Mouse (Mus musculus): Measurements from ENCODE around the gene Cblb. TPM values are rescaled to one million over a fixed set of nuclear protein-coding genes. Genes with fewer than 3 reads are reported as not detected.

Gene Cblb
- polyA plus RNA-seq, 1 experiment = 1.2 TPM

- Histone ChIP-seq H3K4me1 (no peaks in the 10 kb centered on the region), H3K36me3 (replicated peaks; ENCODE audit: low read length) (peaks cover 30% of the 10 kb centered on the region), H3K27me3 (replicated peaks) (no peaks in the 10 kb centered on the region), H3K4me3 (replicated peaks) (no peak overlapping the region), H3K9me3 (no peaks in the 10 kb centered on the region)
- TF ChIP-seq GATA1 (IDR thresholded peaks at IDR 0.05; ENCODE audit: borderline replicate concordance, low read length) = no peak
- TF ChIP-seq FLI1 (IDR thresholded peaks at IDR 0.05; ENCODE audit: low read length) = no peak
These were observed 133.2 kb downstream of the Cblb start for GRCm38 (mm10) chr16:52164246-52164645.

- Histone ChIP-seq H3K36me3 (replicated peaks; ENCODE audit: low read length) (peaks cover 32% of the 10 kb centered on the region), H3K4me1 (no peaks in the 10 kb centered on the region), H3K9me3 (no peaks in the 10 kb centered on the region), H3K27me3 (replicated peaks) (no peaks in the 10 kb centered on the region), H3K4me3 (replicated peaks) (no peak overlapping the region)
- no peak for TF ChIP-seq FLI1 (IDR thresholded peaks at IDR 0.05; ENCODE audit: low read length)
- TF ChIP-seq GATA1 (IDR thresholded peaks at IDR 0.05; ENCODE audit: borderline replicate concordance, low read length) = no peak
These were observed 142.2 kb downstream of the Cblb start for GRCm38 (mm10) chr16:52173253-52173652.

- H3K4me3 ChIP-seq (replicated peaks) = no peak overlapping the region
- peaks cover 5% of the 10 kb centered on the region for H3K4me1 ChIP-seq
- no peak for TF ChIP-seq GATA1 (IDR thresholded peaks at IDR 0.05; ENCODE audit: borderline replicate concordance, low read length)
- TF ChIP-seq FLI1 (IDR thresholded peaks at IDR 0.05; ENCODE audit: low read length) = no peak
- H3K27me3 ChIP-seq (replicated peaks) = no peaks in the 10 kb centered on the region
- H3K36me3 ChIP-seq (replicated peaks; ENCODE audit: low read length) = peaks cover 22% of the 10 kb centered on the region
- H3K9me3 ChIP-seq = no peaks in the 10 kb centered on the region
These were observed 148.8 kb downstream of the Cblb start for GRCm38 (mm10) chr16:52179839-52180238.

GRCm38 (mm10) chr16:52182057-52182456 is 151.0 kb downstream of the Cblb start:
- H3K9me3 ChIP-seq = no peaks in the 10 kb centered on the region
- peaks cover 30% of the 10 kb centered on the region for H3K36me3 ChIP-seq (replicated peaks; ENCODE audit: low read length)
- H3K4me3 ChIP-seq (replicated peaks) = peak overlapping the region; percentile 75
- TF ChIP-seq FLI1 (IDR thresholded peaks at IDR 0.05; ENCODE audit: low read length) = no peak
- TF ChIP-seq GATA1 (IDR thresholded peaks at IDR 0.05; ENCODE audit: borderline replicate concordance, low read length) = no peak
- H3K4me1 ChIP-seq = peaks cover 5% of the 10 kb centered on the region
- no peaks in the 10 kb centered on the region for H3K27me3 ChIP-seq (replicated peaks)

- H3K4me3 ChIP-seq (replicated peaks) = no peak overlapping the region
- H3K9me3 ChIP-seq = no peaks in the 10 kb centered on the region
- no peaks in the 10 kb centered on the region for H3K27me3 ChIP-seq (replicated peaks)
- peaks cover 5% of the 10 kb centered on the region for H3K4me1 ChIP-seq
- peaks cover 36% of the 10 kb centered on the region for H3K36me3 ChIP-seq (replicated peaks; ENCODE audit: low read length)
- no peak for TF ChIP-seq GATA1 (IDR thresholded peaks at IDR 0.05; ENCODE audit: borderline replicate concordance, low read length)
- TF ChIP-seq FLI1 (IDR thresholded peaks at IDR 0.05; ENCODE audit: low read length) = no peak
These were observed 153.3 kb downstream of the Cblb start for GRCm38 (mm10) chr16:52184350-52184749.

- Histone ChIP-seq H3K27me3 (replicated peaks) (no peaks in the 10 kb centered on the region), H3K4me1 (peaks cover 9% of the 10 kb centered on the region), H3K9me3 (no peaks in the 10 kb centered on the region), H3K4me3 (replicated peaks) (no peak overlapping the region), H3K36me3 (replicated peaks; ENCODE audit: low read length) (peaks cover 51% of the 10 kb centered on the region)
- TF ChIP-seq GATA1 (IDR thresholded peaks at IDR 0.05; ENCODE audit: borderline replicate concordance, low read length) (no peak), FLI1 (IDR thresholded peaks at IDR 0.05; ENCODE audit: low read length) (no peak)
These were observed 155.7 kb downstream of the Cblb start for GRCm38 (mm10) chr16:52186731-52187130.

GRCm38 (mm10) chr16:52189103-52189502 is 158.1 kb downstream of the Cblb start:
- Histone ChIP-seq H3K4me1 (peaks cover 8% of the 10 kb centered on the region), H3K27me3 (replicated peaks) (no peaks in the 10 kb centered on the region), H3K36me3 (replicated peaks; ENCODE audit: low read length) (peaks cover 52% of the 10 kb centered on the region), H3K4me3 (replicated peaks) (no peak overlapping the region), H3K9me3 (no peaks in the 10 kb centered on the region)
- TF ChIP-seq GATA1 (IDR thresholded peaks at IDR 0.05; ENCODE audit: borderline replicate concordance, low read length) (no peak), FLI1 (IDR thresholded peaks at IDR 0.05; ENCODE audit: low read length) (no peak)

- Histone ChIP-seq H3K4me3 (replicated peaks) (no peak overlapping the region), H3K4me1 (peaks cover 4% of the 10 kb centered on the region), H3K9me3 (no peaks in the 10 kb centered on the region), H3K36me3 (replicated peaks; ENCODE audit: low read length) (peaks cover 54% of the 10 kb centered on the region), H3K27me3 (replicated peaks) (no peaks in the 10 kb centered on the region)
- no peak for TF ChIP-seq GATA1 (IDR thresholded peaks at IDR 0.05; ENCODE audit: borderline replicate concordance, low read length)
These were observed 159.7 kb downstream of the Cblb start for GRCm38 (mm10) chr16:52190714-52191113.

- H3K4me1 ChIP-seq = peaks cover 4% of the 10 kb centered on the region
- H3K9me3 ChIP-seq = peaks cover 6% of the 10 kb centered on the region
- TF ChIP-seq FLI1 (IDR thresholded peaks at IDR 0.05; ENCODE audit: low read length) (no peak), GATA1 (IDR thresholded peaks at IDR 0.05; ENCODE audit: borderline replicate concordance, low read length) (no peak)
- no peaks in the 10 kb centered on the region for H3K27me3 ChIP-seq (replicated peaks)
- H3K4me3 ChIP-seq (replicated peaks) = no peak overlapping the region
- H3K36me3 ChIP-seq (replicated peaks; ENCODE audit: low read length) = peaks cover 52% of the 10 kb centered on the region
These were observed 163.0 kb downstream of the Cblb start for GRCm38 (mm10) chr16:52194040-52194439.

GRCm38 (mm10) chr16:52194866-52195265 is 163.8 kb downstream of the Cblb start:
- H3K4me1 ChIP-seq = peaks cover 4% of the 10 kb centered on the region; the same call in 1 of the 2 replicates
- peaks cover 6% of the 10 kb centered on the region for H3K9me3 ChIP-seq
- peaks cover 49% of the 10 kb centered on the region for H3K36me3 ChIP-seq (replicated peaks; ENCODE audit: low read length)
- TF ChIP-seq GATA1 (IDR thresholded peaks at IDR 0.05; ENCODE audit: borderline replicate concordance, low read length) (no peak), FLI1 (IDR thresholded peaks at IDR 0.05; ENCODE audit: low read length) (no peak)
- H3K4me3 ChIP-seq (replicated peaks) = no peak overlapping the region
- no peaks in the 10 kb centered on the region for H3K27me3 ChIP-seq (replicated peaks)

- no peaks in the 10 kb centered on the region for H3K4me1 ChIP-seq
- H3K4me3 ChIP-seq (replicated peaks) = no peak overlapping the region
- TF ChIP-seq GATA1 (IDR thresholded peaks at IDR 0.05; ENCODE audit: borderline replicate concordance, low read length) (no peak), FLI1 (IDR thresholded peaks at IDR 0.05; ENCODE audit: low read length) (no peak)
- peaks cover 48% of the 10 kb centered on the region for H3K36me3 ChIP-seq (replicated peaks; ENCODE audit: low read length)
- H3K9me3 ChIP-seq = peaks cover 6% of the 10 kb centered on the region
- H3K27me3 ChIP-seq (replicated peaks) = no peaks in the 10 kb centered on the region
These were observed 169.1 kb downstream of the Cblb start for GRCm38 (mm10) chr16:52200107-52200506.

All from megakaryocyte, embryonic 14.5 days (primary cell).